Mouse (Mus musculus) forelimb bud, embryonic 11.5 days (tissue): ENCODE data around the gene Tapt1.
"Not testable (repeated sequence)": the region's sequence is repeated elsewhere in the genome, so short reads cannot be mapped to it uniquely, and the experiment has no call there.

Source experiments
- DNase-seq: peaks from one replicate; pipeline ENCODE4 v3.0.0-alpha.2; 2012; ENCODE audit warnings: low read depth, low spot score

Tapt1 gene

GRCm38 (mm10) chr5:44127487-44127886, 98.9 kb downstream of the Tapt1 start:
- no peak for DNase-seq

GRCm38 (mm10) chr5:44126574-44126973, 99.9 kb downstream of the Tapt1 start:
- DNase-seq = not testable (repeated sequence)
